Mouse (Mus musculus): ENCODE measurements around the gene Dusp3. TPM values are rescaled to one million over a fixed set of nuclear protein-coding genes. Genes with fewer than 3 reads are reported as not detected.

Gene Dusp3
- total and polyA plus RNA-seq, 3 experiments = 18.4 to 35.5 (median 29.8) TPM

GRCm38 (mm10) chr11:102033055-102033591 is 46.3 kb upstream of the Dusp3 start:
- peaks cover 2 to 7% of the 10 kb centered on the region in 2 experiments for H3K27me3 ChIP-seq (ENCODE audit: control insufficient read depth in 1 of 2, insufficient read depth in 2 of 2, low read length in 2 of 2)
- no peaks in the 10 kb centered on the region for H3K79me2 ChIP-seq (ENCODE audit: control insufficient read depth, insufficient read depth, low read length, poor library complexity)
- peaks cover 2 to 17% of the 10 kb centered on the region in 2 experiments; a peak in 2 of 4 replicates for H3K4me1 ChIP-seq (ENCODE audit: control insufficient read depth in 1 of 2, insufficient read depth in 2 of 2, low read length in 2 of 2)
- no peak overlapping the region for H3K27ac ChIP-seq (ENCODE audit: control insufficient read depth, low read depth, low read length)
- no peaks in the 10 kb centered on the region for H3K9me3 ChIP-seq (replicated peaks; ENCODE audit: insufficient read depth, low read length)
- peaks cover 0 to 10% of the 10 kb centered on the region in 2 experiments; a peak in 2 of 4 replicates for H3K36me3 ChIP-seq (ENCODE audit: control insufficient read depth in 1 of 2, insufficient read depth in 2 of 2, low read length in 2 of 2)
- no peak overlapping the region for H3K9ac ChIP-seq (ENCODE audit: control insufficient read depth, low read depth, low read length, poor library complexity, severe bottlenecking)
- peak; percentile 46 for DNase-seq (ENCODE audit: low read depth, low spot score)
- TF ChIP-seq ETS1 (IDR thresholded peaks at IDR 0.05; ENCODE audit: low read depth, low read length) (no peak), TAL1 (IDR thresholded peaks at IDR 0.05; ENCODE audit: low read length) (no peak), RAD21 (IDR thresholded peaks at IDR 0.05; ENCODE audit: low read depth, low read length) (no peak), MAZ (IDR thresholded peaks at IDR 0.05; ENCODE audit: low read depth, low read length) (no peak), RCOR1 (IDR thresholded peaks at IDR 0.05; ENCODE audit: low read depth, low read length) (no peak), UBTF (IDR thresholded peaks at IDR 0.05; ENCODE audit: borderline replicate concordance, insufficient read depth, low read depth, low read length) (no peak), MYB (IDR thresholded peaks at IDR 0.05; ENCODE audit: low read depth, low read length) (no peak), ZKSCAN1 (IDR thresholded peaks at IDR 0.05; ENCODE audit: low read depth, low read length) (no peak), POLR2A (IDR thresholded peaks at IDR 0.05; ENCODE audit: control insufficient read depth in 1 of 2, insufficient read depth in 1 of 2, low read depth in 1 of 2, low read length in 2 of 2, poor library complexity in 1 of 2) (no peak), NELFE (IDR thresholded peaks at IDR 0.05; ENCODE audit: low read depth, low read length) (no peak), GATA1 (IDR thresholded peaks at IDR 0.05; ENCODE audit: low read depth, low read length) (no peak), EP300 (IDR thresholded peaks at IDR 0.05; ENCODE audit: low read depth in 1 of 2, low read length in 2 of 2) (no peak), TBP (IDR thresholded peaks at IDR 0.05; ENCODE audit: low read depth, low read length) (no peak)
- no peak overlapping the region for H3K4me3 ChIP-seq (ENCODE audit: control insufficient read depth in 1 of 2, insufficient read depth in 1 of 2, low read depth in 2 of 2, low read length in 2 of 2)

- no peaks in the 10 kb centered on the region for H3K9me3 ChIP-seq (replicated peaks; ENCODE audit: insufficient read depth, low read length)
- TF ChIP-seq MAX (IDR thresholded peaks at IDR 0.05; ENCODE audit: low read length) (no peak), CTCF (IDR thresholded peaks at IDR 0.05 in 2 of 3, conservative IDR thresholded peaks at IDR 0.05 in 1 of 3; ENCODE audit: control insufficient read depth in 1 of 3, insufficient read depth in 1 of 3, low read depth in 2 of 3, low read length in 3 of 3, poor library complexity in 1 of 3, severe bottlenecking in 1 of 3) (no peak), ZNF384 (IDR thresholded peaks at IDR 0.05; ENCODE audit: low read depth, low read length) (no peak), HCFC1 (IDR thresholded peaks at IDR 0.05; ENCODE audit: low read depth, low read length) (no peak), UBTF (IDR thresholded peaks at IDR 0.05; ENCODE audit: borderline replicate concordance, insufficient read depth, low read depth, low read length) (no peak), ZMIZ1 (IDR thresholded peaks at IDR 0.05; ENCODE audit: low read depth, low read length) (no peak), MYB (IDR thresholded peaks at IDR 0.05; ENCODE audit: low read depth, low read length) (no peak), TAL1 (IDR thresholded peaks at IDR 0.05; ENCODE audit: low read length) (no peak), TBP (IDR thresholded peaks at IDR 0.05; ENCODE audit: low read depth, low read length) (no peak), MXI1 (IDR thresholded peaks at IDR 0.05; ENCODE audit: low read depth, low read length) (no peak), MEF2A (IDR thresholded peaks at IDR 0.05; ENCODE audit: extremely low read depth, insufficient replicate concordance, low read depth, low read length, poor library complexity, severe bottlenecking) (no peak), POLR2A (IDR thresholded peaks at IDR 0.05; ENCODE audit: control insufficient read depth in 1 of 2, insufficient read depth in 1 of 2, low read depth in 1 of 2, low read length in 2 of 2, poor library complexity in 1 of 2) (no peak), NELFE (IDR thresholded peaks at IDR 0.05; ENCODE audit: low read depth, low read length) (no peak), EP300 (IDR thresholded peaks at IDR 0.05; ENCODE audit: low read depth in 1 of 2, low read length in 2 of 2) (no peak), MAFK (IDR thresholded peaks at IDR 0.05; ENCODE audit: borderline replicate concordance, low read depth, low read length) (no peak), ELF1 (IDR thresholded peaks at IDR 0.05; ENCODE audit: low read depth, low read length) (no peak), RAD21 (IDR thresholded peaks at IDR 0.05; ENCODE audit: low read depth, low read length) (no peak), JUND (IDR thresholded peaks at IDR 0.05; ENCODE audit: low read depth, low read length) (no peak), GABPA (IDR thresholded peaks at IDR 0.05; ENCODE audit: low read depth, low read length) (no peak)
- H3K36me3 ChIP-seq (ENCODE audit: control insufficient read depth in 1 of 2, insufficient read depth in 2 of 2, low read length in 2 of 2) = peaks cover 0 to 14% of the 10 kb centered on the region in 2 experiments; a peak in 2 of 4 replicates
- H3K9ac ChIP-seq (ENCODE audit: control insufficient read depth, low read depth, low read length, poor library complexity, severe bottlenecking) = no peak overlapping the region
- no peak overlapping the region for H3K4me3 ChIP-seq (ENCODE audit: control insufficient read depth in 1 of 2, insufficient read depth in 1 of 2, low read depth in 2 of 2, low read length in 2 of 2)
- DNase-seq (ENCODE audit: low read depth, low spot score) = no peak
- peaks cover 2 to 6% of the 10 kb centered on the region in 2 experiments for H3K27me3 ChIP-seq (ENCODE audit: control insufficient read depth in 1 of 2, insufficient read depth in 2 of 2, low read length in 2 of 2)
- peaks cover 2 to 19% of the 10 kb centered on the region in 2 experiments; a peak in 3 of 4 replicates for H3K4me1 ChIP-seq (ENCODE audit: control insufficient read depth in 1 of 2, insufficient read depth in 2 of 2, low read length in 2 of 2)
- H3K79me2 ChIP-seq (ENCODE audit: control insufficient read depth, insufficient read depth, low read length, poor library complexity) = no peaks in the 10 kb centered on the region
- no peak overlapping the region for H3K27ac ChIP-seq (ENCODE audit: control insufficient read depth, low read depth, low read length)
These were observed 44.3 kb upstream of the Dusp3 start for GRCm38 (mm10) chr11:102031149-102031548.

All from MEL (cell line).